Mouse (Mus musculus) embryonic fibroblast, embryonic 13.5 days (primary cell): ENCODE results near the gene Trim46.

Experiments
- CTCF ChIP-seq: IDR thresholded peaks from 2 replicates; pipeline ENCODE4 v1.5.1; 2011; ENCODE audit warnings: mild to moderate bottlenecking, control low read depth, low read length, moderate library complexity, borderline replicate concordance; ENCODE audit not compliant: insufficient read depth
- POLR2A ChIP-seq: IDR thresholded peaks from 2 replicates; pipeline ENCODE4 v1.6.1; 2011; ENCODE audit warnings: low read depth, mild to moderate bottlenecking, control low read depth, low read length, moderate library complexity

DNA sequence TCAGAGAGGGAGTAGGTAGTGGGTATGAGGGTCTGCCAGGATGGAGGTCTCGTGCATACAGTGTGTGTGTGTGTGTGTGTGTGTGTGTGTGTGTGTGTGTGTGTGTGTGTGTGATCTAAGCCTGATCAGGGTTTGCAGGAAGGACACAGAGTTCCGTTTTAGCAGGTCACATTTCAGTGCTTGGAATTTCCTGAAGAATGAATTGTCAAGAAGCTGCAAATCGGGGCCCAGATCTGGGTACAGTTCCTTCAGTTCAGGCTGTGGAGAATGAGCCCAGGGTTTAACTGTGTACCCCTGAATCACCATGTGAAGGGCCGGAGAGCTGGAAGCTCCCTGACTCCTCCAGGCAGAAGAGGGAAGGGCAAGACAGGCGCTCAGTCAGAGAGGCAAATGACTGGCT, 41.2 kb upstream of the Trim46 start:
- TF ChIP-seq CTCF, result no peak
- TF ChIP-seq POLR2A, result no peak
